Mouse (Mus musculus) induced T-regulatory cell, adult 2 months (primary cell): Measurements from ENCODE around the gene Plscr2.
"Not testable (repeated sequence)": the region's sequence is repeated elsewhere in the genome, so short reads cannot be mapped to it uniquely, and the experiment has no call there.

Experiments used
- DNase-seq: peaks from one replicate; pipeline ENCODE4 v3.0.0-alpha.2; 2012; ENCODE audit warnings: low read depth

Gene Plscr2

DNA sequence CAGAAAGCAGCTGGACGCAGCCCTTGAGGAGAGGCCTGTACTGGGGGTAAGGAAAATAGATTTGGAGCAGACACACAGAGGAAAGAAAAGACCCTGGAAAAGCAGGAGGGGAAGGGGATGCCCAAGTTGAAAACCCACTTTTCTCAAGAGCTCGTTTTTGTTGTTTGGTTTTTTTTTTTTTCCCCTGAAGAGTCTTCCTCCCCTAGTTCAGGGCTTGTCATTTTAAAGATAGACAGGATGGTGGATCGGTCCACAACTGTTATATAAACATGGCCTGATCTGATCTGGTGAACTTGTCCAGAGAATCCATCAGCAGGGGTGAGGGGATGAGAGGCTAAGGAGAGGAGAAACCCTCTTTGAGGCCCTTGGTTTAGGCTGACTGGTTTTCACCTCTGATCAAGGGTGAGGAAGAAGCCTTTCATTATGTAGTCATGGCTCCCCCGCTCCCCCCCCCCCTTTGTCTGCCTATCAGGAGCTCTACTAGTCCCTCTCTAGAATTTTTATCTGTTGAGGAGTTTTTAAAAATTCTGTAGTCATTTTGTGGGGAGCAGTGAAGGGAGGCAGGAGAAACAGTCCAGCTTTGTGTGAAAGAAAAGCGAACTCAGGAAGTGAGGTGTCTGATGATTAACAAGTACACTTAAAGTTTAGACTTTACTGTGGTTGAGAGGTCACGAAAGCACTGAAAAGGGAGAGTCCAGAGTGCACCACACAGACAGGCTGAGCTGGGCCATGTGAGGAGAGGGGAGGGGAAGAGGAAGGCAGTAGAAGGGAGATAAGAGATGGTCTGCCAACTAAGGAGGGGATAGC, 1.2 kb upstream of the Plscr2 start:
- peak; percentile 66 for DNase-seq

DNA sequence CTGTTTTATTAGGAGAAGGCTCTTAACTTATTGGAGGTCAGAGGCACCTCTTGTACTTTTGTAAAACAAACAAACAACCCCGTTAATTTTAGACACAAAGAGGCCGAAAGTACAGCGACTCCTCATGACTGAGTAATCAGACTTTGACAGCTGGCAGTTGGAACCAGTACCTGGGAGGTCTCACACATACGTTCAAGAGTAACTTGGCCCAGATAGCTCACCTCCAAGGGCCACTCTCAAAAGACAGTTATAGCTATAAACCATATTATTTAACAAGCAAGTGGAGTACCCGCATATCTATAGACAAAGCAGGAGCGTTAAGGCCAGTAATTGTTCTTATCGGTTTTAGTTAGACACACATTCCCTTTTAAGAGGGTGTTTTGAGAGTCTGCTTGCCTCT, 958 bp downstream of the Plscr2 start:
- DNase-seq = no peak

DNA sequence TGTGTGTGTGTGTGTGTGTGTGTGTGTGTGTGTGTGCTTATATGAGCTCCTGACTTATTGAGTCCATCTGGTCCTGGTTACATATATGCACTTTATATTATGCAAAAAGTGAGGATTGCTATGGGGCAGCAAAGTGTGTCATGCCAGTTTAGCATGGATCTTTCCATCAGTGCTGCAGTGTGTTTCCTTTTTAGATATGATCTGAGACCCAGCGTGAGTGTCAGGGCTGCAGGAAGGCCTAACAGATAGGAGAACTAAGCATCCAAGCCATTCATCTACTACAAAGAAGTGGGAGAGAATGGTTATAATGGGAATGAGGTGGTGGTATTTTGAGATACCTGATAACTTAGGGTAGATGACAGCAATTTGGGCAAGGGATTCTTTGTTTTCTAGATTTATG, 4.6 kb downstream of the Plscr2 start:
- no peak for DNase-seq

DNA sequence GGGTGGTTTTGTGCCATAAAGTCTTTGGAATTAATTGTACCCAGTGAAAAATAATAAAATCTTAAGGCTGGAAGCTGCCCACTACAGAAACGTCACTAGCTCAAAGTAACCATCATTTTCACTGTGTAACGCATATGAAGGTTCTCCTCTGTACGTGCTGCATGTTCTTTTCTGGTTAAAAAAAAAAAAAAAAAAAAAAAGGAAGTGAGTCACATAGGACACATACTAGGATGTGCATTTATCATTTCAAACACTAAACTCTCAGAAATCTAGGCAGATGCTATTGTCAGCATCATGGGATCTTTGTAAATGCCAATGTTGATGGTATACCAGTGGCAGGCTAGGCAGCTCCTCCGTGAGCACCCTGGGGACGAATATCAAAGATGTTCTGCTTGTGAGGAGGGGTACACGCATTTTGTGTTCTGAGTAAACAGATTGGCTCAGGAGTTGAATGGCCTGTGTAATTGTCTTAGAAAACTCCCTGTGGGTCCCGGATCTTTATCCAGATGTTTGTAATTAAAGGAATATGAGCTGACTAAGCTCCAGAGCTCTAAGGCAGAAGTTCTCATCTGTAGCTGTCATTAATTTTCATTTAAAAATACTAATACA, 7.3 kb downstream of the Plscr2 start:
- DNase-seq = no peak

DNA sequence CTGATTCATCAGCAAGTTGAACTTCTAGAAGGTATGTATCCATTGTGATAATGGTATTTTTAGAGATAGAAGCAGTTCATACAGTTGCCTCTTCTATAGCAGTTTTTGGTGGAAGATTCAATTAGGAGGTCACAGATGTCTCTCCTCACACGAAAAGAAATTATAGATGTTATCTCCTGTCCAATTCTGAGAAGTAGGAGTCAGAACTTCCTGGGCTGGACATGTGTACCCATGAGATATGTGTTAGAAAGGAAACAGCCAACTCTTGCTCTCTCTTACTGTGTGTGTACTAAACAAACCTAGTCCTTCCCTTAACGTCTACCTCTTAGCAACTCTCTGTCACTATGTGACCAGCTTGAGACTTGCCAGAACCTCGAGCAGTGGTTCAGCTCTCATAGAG, 14.3 kb downstream of the Plscr2 start:
- no peak for DNase-seq

DNA sequence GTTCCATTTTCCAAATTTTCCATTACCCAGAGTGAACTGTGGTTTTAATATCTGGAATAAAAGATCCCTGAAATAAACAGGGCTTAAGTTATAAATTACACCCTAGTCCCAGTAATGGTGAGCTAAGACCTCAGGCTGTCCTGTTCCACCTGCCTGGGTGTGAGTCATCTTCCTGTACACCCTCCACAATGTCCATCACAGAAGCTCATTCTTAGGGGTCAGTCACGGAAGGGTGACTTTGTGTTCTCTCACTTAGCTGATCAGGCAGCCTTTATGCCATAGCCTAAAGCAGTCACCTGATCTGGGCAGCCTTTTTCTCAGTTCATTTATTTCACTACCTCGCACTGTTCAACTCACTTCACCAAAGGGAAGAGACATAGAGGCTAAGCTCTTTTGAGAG, 16.8 kb downstream of the Plscr2 start:
- DNase-seq = no peak

DNA sequence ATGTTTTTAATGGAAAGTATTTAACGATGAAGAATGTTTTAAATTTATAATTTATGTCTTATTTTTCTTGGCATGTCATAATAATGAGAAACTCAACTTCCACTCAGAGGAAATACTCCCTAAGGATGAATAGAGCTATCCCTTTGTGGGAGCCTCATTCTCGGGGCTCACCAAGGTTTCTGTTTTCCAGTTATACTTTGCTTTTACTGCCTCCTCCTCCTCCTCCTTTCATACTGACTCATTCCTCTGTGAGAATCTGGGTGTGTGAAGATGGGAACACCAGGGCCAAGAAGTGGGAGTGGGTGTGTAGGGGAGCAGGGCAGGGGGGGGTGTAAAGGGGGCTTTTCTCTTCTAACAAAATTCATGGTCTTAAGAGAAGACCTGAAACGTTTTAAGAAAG, 17.5 kb downstream of the Plscr2 start:
- DNase-seq = no peak

DNA sequence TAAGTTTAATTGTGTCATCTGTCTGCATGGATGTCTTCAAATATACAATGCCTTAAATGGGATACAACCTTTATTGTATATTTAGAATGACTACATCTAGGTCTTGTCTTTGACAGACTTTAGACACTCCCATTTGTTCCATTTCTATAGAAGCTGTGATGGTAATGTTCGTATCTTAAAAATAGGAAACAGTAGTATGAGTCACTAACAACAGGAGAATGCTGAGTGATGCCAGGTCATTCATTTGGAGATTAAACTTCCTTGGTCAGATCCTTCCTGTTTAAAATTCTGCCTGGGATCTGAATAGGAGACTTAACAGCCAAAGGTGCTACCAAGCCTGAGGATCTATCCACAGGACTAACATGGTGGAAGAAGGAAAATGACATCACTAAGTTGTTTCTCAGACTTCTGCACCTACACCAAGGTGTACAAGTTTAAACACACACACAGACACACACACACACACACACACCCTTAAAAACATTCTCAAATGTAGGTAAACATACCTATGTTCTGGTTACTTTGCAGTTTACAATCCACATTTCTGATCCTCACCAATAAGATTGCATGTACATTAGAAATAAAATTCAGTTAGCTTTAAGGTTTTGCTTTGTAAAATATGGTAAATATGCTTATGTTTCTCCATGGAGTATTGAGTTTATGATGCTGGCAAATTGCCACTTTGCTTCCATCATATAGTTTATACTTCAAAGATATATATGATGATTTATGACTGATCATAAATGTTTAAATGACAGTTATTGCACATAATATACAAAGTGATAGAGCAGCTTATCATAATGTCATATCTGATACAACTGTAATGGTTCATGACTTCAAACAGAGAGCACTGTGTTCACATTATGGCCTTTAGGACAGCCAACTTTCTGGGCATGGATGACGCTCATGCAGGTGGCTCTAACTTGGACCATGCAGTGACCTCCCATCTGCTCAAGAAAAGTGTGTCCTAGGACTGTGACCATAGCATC, 18.5 kb downstream of the Plscr2 start:
- DNase-seq = no peak

DNA sequence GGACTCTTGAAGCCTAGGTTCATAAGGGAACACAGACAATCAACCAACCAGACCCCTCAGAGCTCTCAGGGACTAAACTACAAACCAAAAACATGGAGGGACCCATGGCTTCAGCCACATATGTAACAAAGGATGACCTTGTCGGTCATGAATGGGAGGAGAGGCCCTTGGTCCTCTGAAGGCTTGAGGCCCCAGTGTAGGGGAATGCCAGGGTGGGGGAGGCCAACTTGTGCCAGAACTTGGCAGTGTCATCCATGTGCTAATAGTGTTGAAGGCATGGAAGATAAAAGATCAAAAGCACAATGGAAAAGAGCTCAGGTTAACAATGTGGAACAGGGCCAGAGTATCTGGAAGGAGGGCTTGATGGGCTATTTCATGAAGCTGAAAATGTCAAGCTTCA, 22.9 kb downstream of the Plscr2 start:
- no peak for DNase-seq

DNA sequence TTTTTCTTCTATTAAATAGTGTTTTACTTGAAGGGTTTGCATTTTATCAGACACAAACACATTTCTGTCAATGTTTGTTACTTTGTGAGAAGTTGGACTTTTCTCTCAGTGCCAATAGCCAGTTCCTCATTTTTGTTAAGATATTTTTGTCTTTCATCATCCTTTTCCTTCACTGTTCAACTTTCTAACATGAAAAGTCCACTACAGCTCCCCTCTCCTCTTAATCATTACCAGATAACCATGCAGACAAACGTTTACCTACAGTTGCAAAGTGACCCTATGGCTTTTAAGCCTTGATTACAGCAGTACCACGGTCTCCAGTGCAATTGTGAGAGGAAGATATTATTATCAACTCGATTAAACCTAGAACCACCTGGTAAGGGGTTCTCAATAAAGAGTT, 25.8 kb downstream of the Plscr2 start:
- no peak for DNase-seq

DNA sequence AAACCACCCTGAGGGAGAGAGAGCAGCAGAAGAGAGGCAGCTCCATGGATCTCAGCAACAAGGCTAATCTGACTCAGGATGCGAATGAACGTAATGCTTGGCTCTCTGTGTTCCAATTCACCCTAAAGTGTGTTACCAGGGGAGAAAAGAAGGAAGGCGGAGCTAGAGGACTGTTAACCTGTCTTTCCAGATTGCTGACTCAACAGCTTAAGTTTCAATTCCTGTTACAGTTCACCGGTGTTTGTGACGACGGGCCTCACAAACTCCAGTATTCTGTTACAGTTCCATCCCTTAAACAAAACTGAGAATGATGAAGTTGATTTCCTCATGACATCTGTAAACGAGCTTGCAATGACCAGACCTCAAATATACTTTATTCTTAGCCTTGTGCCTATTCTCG, 29.7 kb downstream of the Plscr2 start:
- DNase-seq = peak; percentile 6

DNA sequence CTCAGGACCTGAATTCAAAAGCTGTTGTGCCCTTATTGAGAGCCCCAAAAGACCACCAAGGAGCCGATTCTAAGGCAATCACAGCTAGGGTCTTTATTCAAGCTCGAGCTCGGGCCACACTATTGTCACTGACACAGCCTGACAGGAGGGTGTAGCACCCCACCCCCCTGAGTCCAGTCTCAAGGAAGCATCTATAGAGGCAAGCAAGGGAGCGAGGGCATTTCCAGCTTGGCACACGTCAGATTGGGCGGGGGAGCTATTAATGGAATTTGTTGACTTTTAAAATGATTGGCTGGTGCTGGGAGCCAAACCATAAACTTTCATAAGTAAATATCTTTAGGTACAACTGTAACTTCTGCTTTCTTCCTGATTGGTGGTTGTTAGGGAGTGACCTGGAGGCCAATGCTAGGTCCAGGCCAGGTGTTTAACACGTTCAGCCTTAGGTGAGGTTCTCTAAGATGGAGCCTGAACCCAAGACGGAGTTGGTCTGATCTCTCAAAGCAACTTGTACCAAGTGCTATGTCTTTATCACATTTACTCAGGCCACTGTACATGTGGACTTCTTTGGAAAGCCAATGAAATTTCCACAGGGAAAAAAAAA, 30.3 kb downstream of the Plscr2 start:
- DNase-seq = no peak

DNA sequence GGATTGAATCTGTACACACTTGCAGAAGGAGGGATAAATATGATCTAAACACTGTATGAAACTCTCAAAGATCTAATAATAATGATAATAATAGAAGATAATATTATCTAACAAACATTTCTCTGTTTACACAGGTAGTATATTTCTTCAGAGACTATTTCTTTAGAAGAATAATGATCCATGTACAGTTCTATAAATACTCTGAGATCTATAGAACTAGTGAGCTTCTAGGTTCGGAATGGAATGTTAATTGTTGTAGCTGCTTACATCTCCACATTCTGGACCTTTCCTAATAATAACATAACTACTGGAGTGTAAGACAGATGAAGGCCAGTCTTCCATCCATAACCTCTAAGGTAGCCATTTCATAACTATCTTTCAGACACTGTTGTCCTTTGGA, 33.7 kb downstream of the Plscr2 start, which contains the start of gene 1700057G04Rik:
Gene 1700057G04Rik (plus strand): TSS at position 301 of the 400 bp plus-strand sequence.
- no peak for DNase-seq

DNA sequence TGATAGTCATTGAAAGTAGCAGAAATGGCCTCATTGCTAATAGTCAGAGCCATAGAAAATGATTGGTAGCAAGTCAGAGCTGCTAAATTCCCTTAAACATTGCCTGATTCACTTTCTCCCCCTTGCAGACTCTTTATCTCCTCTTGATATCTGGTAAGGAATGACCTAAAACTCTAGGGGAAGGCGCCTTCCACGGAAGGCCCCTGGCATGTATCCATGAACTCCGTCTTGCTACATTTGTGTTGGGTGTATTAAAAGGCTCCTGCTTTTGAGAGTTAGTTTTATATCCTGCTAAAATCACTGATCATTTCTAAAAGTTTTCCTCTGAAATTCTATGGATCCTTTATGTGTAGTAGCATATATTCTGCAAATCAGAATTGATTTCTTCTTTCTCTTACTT, 41.4 kb downstream of the Plscr2 start:
- no peak for DNase-seq

DNA sequence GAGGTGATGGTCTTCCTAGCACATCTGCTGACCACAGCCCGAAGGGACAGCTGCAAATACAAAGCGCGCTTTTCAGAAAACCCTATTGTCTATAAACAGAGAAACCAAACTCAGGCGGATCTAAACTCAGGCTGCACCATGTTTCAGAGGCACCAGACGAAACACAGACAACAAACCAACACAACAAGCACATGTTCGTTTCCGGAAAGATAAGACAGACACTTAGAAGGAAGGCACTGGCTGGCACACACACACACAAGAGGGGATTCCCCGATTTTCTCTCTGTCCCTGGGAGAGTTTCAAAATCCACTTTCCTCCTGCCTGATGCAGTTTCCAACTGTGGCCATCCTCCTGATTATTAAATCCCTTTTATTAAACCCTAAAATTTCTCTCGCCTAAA, 50.5 kb downstream of the Plscr2 start:
- not testable (repeated sequence) for DNase-seq

DNA sequence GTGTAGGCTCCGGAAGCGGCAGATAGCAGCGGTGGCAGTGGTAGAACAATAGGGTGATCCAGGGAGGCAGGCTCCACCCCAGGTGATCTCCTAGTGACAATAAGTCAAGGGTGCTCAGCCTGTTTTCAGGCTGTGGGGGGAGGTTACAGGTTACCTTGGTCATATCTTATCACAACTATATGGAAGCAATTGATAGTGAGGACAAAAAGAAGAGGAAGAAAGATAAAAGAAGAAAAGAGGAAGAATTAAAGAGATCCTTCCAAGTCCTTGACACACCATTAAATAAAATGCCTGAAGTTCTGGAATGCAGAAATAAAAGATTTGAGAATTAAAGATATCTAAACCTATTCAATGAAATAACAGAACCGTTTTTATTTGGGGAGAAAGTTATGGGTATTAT, 51.4 kb downstream of the Plscr2 start:
- no peak for DNase-seq

DNA sequence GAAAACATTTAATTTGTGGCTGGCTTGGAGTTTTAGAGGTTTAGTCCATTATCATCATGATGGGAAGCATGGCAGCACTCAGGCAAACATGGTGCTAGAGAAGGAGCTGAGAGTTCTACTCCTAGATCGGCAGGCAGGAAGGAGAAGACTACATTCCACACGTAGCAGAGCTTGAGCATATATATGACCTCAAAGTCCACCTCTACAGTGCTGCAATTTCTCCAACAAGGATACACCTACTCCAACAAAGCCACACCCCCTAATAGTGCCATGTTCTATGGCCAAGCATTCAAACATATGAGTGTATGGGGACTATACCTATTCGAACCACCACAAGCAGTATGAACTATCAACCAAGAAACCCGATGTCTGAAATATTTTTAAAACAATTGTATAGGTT, 56.0 kb downstream of the Plscr2 start:
- DNase-seq = no peak

DNA sequence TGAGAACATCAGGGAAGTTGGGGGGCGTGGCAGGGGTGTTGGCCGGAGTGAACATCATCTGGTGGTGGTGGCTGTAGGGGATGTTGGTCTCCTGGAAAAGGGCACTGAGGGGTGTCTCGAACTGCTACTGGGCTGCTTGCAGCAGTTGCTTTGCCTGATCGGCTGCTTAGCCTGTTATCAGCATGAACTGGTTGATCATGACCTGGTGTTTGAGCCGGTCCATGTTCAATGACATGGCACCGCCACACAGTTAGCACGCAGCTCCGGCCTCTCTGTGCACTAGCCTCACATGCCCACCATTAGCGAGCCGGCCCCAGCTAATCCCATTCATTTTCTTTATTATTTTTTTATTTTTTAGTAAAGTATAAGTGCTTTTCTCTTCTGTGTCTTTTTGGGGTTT, 59.4 kb downstream of the Plscr2 start:
- no peak for DNase-seq

DNA sequence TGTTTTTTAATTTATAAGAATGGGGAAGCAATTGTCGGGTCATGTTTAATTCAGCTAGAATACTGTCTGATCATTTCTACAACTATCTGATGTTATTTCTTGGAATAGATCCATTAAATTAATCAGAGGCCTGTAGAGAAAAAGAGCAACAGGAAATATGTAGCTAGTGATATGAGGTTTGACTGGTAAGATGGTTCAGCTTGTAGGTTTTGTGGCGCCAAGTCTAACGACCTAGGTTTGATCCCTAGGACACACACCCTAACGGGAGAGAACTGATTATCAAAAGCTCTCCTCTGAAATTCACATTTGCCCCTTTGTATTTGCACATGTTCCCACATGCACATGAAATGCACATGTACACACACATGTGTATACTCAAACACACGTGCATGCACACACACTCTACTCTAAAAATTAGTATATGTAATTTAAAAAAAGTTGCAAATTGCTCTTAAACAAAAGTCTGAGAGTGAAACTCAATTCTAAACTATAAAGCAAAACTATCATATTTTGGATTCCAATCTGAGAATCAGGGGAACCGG, 59.9 kb downstream of the Plscr2 start:
- no peak for DNase-seq

DNA sequence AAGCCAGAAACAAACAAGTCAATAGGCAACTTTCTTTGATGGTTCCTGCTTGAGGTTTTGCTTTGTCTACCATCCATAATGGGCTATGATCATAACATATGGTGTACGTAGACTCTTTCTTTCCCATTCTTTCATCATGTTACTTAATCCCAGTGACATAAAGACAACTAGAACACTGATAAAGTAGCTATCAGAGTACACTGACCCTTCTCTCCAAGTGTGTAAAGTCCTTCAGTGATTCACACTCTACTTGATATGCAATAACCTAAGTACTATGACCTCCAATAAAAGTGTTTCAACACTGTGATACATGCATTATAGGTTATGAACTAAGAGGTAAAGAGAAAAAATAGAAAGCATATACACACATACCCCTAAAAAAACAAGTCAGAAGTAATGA, 61.7 kb downstream of the Plscr2 start:
- DNase-seq = no peak

DNA sequence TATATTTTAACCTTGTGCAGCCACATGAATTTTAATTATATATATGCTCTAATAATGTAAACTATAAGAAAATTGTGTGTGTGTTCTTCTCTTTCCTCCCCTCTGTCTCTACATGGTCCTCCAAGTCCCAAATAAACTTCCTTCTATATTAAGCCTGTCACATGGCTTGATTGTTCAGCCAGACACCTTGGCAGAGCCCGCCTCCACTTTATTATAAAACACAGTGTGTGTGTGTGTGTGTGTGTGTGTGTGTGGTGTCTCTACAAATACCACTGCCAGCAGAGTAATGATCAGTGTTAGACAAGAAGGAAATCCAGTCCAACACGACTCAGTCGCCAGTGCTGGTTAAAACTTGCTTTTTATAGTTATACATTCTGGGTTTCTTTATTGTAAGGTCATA, 62.3 kb downstream of the Plscr2 start:
- DNase-seq = no peak

DNA sequence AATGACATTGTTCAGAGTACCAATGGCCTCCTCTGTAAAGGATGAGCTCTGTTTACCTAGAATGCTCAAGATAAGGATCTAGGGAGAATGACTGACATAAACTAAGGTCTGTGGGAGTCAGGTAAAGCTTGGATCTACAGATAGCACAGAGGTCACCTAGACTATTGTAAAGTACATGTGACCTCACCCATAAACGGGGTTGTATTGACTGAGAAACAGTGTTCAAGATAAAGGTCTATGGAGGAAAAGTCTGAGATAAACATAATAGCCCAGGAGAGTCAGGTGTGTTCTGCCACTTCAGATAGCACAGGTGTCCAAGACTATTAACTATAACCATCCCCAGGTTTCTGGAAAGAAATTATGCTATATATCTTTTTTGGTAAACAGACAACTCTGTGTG, 63.6 kb downstream of the Plscr2 start:
- DNase-seq = no peak
